Mouse (Mus musculus) bone marrow, adult 2 months (tissue): ENCODE data around the gene Dguok. TPM values are rescaled to one million over a fixed set of nuclear protein-coding genes. Genes with fewer than 3 reads are reported as not detected.

ENCODE experiments used
- H3K27ac ChIP-seq: fragments of 200-500 bp; 2 replicates; pipeline ENCODE4 v1.5.1; 2012; ENCODE audit warnings: low read depth, mild to moderate bottlenecking, control low read depth, inconsistent platforms, low read length; ENCODE audit not compliant: control insufficient read depth, poor library complexity, insufficient read depth
- H3K4me1 ChIP-seq: fragments of 200-500 bp; 2 replicates; pipeline ENCODE4 v1.6.1; 2011; ENCODE audit warnings: low read length; ENCODE audit not compliant: control insufficient read depth, insufficient read depth
- H3K4me3 ChIP-seq: fragments of 200-500 bp; replicated peaks from 2 replicates; pipeline ENCODE3; 2011; ENCODE audit warnings: mild to moderate bottlenecking, low read depth, low read length, control low read depth; ENCODE audit not compliant: control insufficient read depth
- CTCF ChIP-seq: fragments of 200-500 bp; IDR thresholded peaks from 2 replicates; pipeline ENCODE4 v1.5.1; 2011; ENCODE audit warnings: low read length, control low read depth; ENCODE audit not compliant: control insufficient read depth, insufficient read depth
- POLR2A ChIP-seq: fragments of 200-500 bp; IDR thresholded peaks from 2 replicates; pipeline ENCODE4 v1.6.1; 2011; ENCODE audit warnings: low read depth, mild to moderate bottlenecking, control low read depth, low read length, borderline replicate concordance; ENCODE audit not compliant: control insufficient read depth
- WGBS: fragments of 180-500 bp; shearing (Covaris S2); methylation state at CpG from one replicate; pipeline ENCODE4 v1.1.7; 2018; 5-methylcytosine and 5-hydroxymethylcytosine counted together
- polyA plus RNA-seq: library from polyadenylated mRNA; stranded (reverse); fragments of >200 nt; gene quantifications from 2 replicates; pipeline ENCODE4 v1.2.4, GENCODE M21; 2011; ENCODE audit warnings: low replicate concordance; ENCODE audit not compliant: missing spikeins, insufficient read depth, insufficient read length

Dguok gene
- polyA plus RNA-seq, 1 experiment = 38.4 TPM

DNA sequence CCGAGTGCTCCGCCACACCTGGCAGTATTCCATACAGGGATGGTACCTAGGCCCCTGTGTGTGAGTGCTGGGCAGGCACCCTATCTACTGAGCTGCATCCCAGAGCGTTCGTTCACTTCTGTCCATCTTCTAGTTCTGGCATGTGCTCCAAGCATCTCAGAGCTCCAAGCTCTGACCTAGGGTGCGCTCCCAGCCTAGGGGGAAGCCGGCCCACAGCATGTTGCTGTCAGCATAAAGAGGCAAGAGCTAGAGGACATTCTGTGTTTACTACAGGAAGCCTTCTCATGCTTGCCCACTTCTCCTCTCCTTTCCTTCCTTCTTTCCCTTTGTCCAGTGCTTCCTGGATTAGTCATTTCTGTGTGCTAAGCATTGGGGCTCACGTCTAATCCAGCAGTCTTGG is 31.3 kb downstream of the Dguok start:
- 65% methylated on average over 7 of the region's 7 CpGs for WGBS
- H3K4me3 ChIP-seq = no peak overlapping the region
- no peak for TF ChIP-seq CTCF
- TF ChIP-seq POLR2A = no peak
- peaks cover 4% of the 10 kb centered on the region for H3K4me1 ChIP-seq
- H3K27ac ChIP-seq = no peak overlapping the region

GRCm38 (mm10) chr6:83473240-83473639 is 33.5 kb downstream of the Dguok start:
- H3K4me1 ChIP-seq = peaks cover 2% of the 10 kb centered on the region
- TF ChIP-seq POLR2A (no peak), CTCF (no peak)
- H3K4me3 ChIP-seq = no peak overlapping the region
- 22% methylated on average over 9 of the region's 9 CpGs for WGBS
- no peak overlapping the region for H3K27ac ChIP-seq

GRCm38 (mm10) chr6:83471739-83472138 is 35.0 kb downstream of the Dguok start:
- no peak for TF ChIP-seq POLR2A
- no peak for TF ChIP-seq CTCF
- no peak overlapping the region for H3K27ac ChIP-seq
- peaks cover 1% of the 10 kb centered on the region for H3K4me1 ChIP-seq
- WGBS = 91% methylated on average over 7 of the region's 7 CpGs
- H3K4me3 ChIP-seq = no peak overlapping the region

DNA sequence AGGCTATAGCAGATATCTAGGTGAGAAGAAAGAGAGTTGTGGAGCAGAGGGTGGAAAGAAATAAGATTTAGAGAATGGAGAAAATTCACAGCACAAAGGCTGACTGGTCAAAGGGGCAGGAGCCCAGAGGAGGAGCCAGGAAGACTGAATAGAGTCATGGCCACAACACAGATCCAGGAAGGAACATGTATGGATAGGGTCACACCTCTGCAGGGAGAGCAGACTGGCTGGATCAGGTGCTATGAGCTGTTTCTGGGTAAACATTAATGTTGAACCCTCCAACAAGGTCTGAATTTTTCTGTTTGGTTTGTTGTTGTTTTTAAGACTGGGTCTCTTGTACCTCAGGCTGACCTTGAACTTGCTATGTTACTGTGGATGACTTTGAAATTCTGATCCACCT is 42.8 kb downstream of the Dguok start:
- TF ChIP-seq CTCF = no peak
- TF ChIP-seq POLR2A = no peak
- H3K27ac ChIP-seq = no peak overlapping the region
- H3K4me3 ChIP-seq = no peak overlapping the region
- H3K4me1 ChIP-seq = no peaks in the 10 kb centered on the region; the same call in 1 of the 2 replicates

DNA sequence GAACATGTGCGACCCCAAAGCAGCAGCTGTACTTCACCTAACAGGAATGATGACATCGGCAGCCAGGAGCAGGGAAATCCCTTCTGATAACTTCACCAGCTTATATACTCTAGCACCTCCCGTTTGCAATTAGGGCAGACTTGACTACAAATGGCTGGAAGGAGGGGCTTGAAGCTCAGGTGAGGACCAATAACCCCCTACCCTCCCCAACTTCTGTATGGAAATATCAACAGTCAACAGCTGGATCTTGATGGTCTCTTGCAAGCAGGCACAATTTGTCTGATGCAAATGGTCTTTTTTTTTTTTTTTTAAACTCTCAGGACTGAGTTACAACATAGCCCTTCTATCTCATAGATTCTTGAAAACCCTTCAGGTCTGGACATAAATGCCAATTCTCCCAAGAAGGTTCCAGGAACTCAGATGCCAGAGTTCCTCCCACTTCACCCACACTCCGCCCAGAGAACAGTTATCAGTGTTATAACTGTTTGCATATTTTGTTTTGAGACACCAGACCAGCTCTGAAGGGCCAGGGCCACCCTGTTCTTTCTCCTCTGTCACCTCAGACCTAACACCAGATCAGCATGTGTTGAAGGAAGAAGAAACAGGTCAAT is 47.6 kb downstream of the Dguok start, which contains the start of gene Tet3:
Gene Tet3, minus strand, starts transcription at position 51 of the 611 bp plus-strand sequence.
- WGBS = 43% methylated on average over 4 of the region's 4 CpGs
- Histone ChIP-seq H3K4me1 (peaks cover 5% of the 10 kb centered on the region), H3K27ac (no peak within 1 kb of the TSS), H3K4me3 (peak within 1 kb of the TSS; percentile 7)
- TF ChIP-seq POLR2A (no peak), CTCF (no peak)

DNA sequence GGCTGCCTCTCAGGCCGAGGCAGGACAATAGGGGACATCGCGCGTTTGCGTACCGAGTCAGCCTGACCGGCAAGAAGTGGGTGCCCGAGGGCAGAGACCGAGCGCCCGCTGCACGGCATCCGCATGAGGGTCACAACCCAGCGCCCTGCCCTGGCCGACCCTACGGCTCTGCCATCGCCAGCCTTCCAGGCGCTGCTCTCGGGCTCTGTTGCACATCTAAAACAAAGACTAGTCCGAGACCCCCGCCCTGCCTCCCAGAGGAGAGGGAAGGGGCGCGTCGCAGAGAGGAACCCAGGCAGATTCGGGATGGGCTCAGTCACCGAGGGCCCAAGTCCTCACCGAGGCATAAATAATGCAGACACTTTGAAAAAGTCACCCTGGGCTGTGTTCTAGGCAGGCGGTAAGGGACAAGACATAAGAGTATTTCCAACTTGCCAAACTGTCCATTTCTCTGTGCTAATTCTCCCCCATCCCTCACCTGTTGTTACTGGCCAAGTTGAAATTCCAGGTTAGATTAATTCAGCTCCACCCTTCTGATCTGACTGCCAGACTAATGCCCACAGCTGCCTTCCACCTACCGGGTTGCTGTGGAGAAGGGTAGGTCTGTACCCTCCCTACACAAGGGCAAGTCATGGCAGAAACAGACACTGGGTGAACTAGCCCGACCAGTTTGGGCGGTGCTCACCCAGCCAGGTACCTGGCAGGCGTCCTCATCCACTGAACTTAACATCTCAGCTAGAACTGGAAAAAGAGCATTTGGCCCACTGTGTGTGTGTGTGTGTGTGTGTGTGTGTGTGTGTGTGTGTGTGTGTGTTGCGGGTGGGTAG is 49.6 kb downstream of the Dguok start:
- whole genome bisulfite sequencing = 4% methylated on average over 32 of the region's 33 CpGs

DNA sequence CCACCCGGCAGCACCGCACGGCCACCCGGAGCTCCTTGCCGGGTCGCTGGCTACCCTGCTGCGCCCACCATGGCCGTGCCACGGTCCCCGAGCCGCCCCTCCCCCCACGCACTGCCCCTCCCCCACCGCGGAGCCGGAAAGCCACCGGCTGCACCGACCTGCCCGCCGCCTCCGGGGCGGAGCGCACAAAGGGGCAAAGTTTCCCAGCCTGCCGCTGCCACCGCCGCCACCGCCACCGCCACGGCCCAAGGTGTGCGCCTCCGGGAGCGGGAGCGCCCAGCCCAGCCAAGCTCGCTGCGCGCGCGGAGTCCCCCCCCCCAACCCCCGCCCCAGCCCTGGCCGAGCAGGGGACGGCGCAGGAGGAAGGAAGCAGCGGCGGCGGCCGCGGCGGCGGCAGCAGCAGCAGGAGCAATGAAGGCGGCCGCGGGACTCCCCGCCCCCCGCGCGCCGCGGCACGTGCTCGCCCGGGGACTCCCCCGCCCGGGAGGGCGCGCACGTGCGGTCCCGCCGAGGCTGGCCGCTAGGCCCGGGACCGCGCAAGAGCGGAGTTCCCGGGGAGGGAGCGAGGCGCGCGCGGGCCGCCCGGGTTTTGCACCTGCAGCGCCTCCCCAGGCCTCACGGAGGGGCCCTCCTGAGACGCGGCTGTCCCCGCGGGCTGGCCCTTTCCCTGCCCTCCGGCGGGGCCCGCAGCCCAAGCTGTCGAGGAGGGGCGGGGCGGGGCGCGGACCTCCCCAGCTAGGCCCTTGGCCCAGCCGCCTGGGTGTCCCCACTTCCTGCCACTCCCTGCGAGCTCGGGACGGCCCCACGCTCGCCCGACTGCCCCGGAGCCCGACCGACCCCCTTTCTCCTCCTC is 50.4 kb downstream of the Dguok start:
- under 1% methylated on average over 98 of the region's 105 CpGs for WGBS
- peak overlapping the region; percentile 79 for H3K4me3 ChIP-seq
- peak overlapping the region; percentile 94 for H3K27ac ChIP-seq
- peaks cover 11% of the 10 kb centered on the region for H3K4me1 ChIP-seq
- TF ChIP-seq CTCF (no peak), POLR2A (peak; percentile 55; the same call in 1 of the 2 replicates)

More for the DNA sequence above, 49.6 kb downstream of the Dguok start:
- Histone ChIP-seq H3K27ac (peak overlapping the region; percentile 94), H3K4me3 (peak overlapping the region; percentile 79), H3K4me1 (peaks cover 11% of the 10 kb centered on the region)
- no peak for TF ChIP-seq POLR2A
- TF ChIP-seq CTCF = no peak
